Mouse (Mus musculus) hindbrain, postnatal 0 days (tissue): ENCODE data around the gene Tmem86a. TPM values are rescaled to one million over a fixed set of nuclear protein-coding genes. Genes with fewer than 3 reads are reported as not detected.
A peak's percentile ranks its signal among the peaks of the same experiment; 100 is the strongest.

Experiments
- ATAC-seq: fragments of 200-750 bp; cut with Nextera tagmentation; 2 replicates; pipeline ENCODE4 v1.8.0; 2017; ENCODE audit warnings: mild to moderate bottlenecking, moderate TSS enrichment, moderate library complexity
- DNase-seq: peaks from one replicate; pipeline ENCODE4 v3.0.0-alpha.2; 2015; ENCODE audit warnings: low spot score
- H3K27ac ChIP-seq: fragments of 300-500 bp; sonication (generic); 2 replicates; pipeline ENCODE4 v1.5.1; 2014; ENCODE audit warnings: mild to moderate bottlenecking
- H3K27me3 ChIP-seq: fragments of 300-500 bp; sonication (generic); 2 replicates; pipeline ENCODE4 v1.6.1; 2014; ENCODE audit warnings: low read length, mixed read lengths; ENCODE audit not compliant: insufficient read depth
- H3K36me3 ChIP-seq: fragments of 300-500 bp; sonication (generic); 2 replicates; pipeline ENCODE4 v1.6.1; 2014; ENCODE audit warnings: low read length, mixed read lengths; ENCODE audit not compliant: insufficient read depth
- H3K4me1 ChIP-seq: fragments of 300-500 bp; sonication (generic); 2 replicates; pipeline ENCODE4 v1.6.1; 2014; ENCODE audit warnings: antibody characterized with exemption, low read length, mixed read lengths; ENCODE audit not compliant: insufficient read depth
- H3K4me2 ChIP-seq: fragments of 300-500 bp; sonication (generic); 2 replicates; pipeline ENCODE4 v1.6.1; 2014; ENCODE audit warnings: low read depth, mild to moderate bottlenecking, low read length, moderate library complexity, mixed read lengths
- H3K4me3 ChIP-seq: fragments of 300-500 bp; sonication (generic); 2 replicates; pipeline ENCODE4 v1.5.1; 2014; ENCODE audit warnings: low read length
- H3K9ac ChIP-seq: fragments of 300-500 bp; sonication (generic); replicated peaks from 2 replicates; pipeline ENCODE4 v1.6.1; 2014; ENCODE audit warnings: mild to moderate bottlenecking, low read length, moderate library complexity, mixed read lengths
- H3K9me3 ChIP-seq: fragments of 300-500 bp; sonication (generic); 2 replicates; pipeline ENCODE4 v1.6.1; 2016; ENCODE audit warnings: low read length, mixed read lengths
- CTCF ChIP-seq: IDR thresholded peaks from 2 replicates; pipeline ENCODE4 v1.5.1; 2016; ENCODE audit warnings: antibody characterized with exemption, control low read depth, low read depth
- WGBS: fragments of 180-500 bp; shearing (Covaris S2); extraction: QIAGEN DNeasy Blood & Tissue Kit; methylation state at CpG from one replicate; pipeline ENCODE4 v1.1.7; 2014; 5-methylcytosine and 5-hydroxymethylcytosine counted together
- polyA plus RNA-seq: library from polyadenylated mRNA; unstranded; fragments of >200 nt; fragmentation: Nextera tagmentation; extraction: Ambion mirVana; gene quantifications from 2 replicates; pipeline ENCODE4 v1.2.1, GENCODE M21; 2015
- total RNA-seq: library from RNA; depleted of rRNA; stranded (reverse); fragments of >200 nt; gene quantifications from 2 replicates; pipeline ENCODE4 v1.2.3, GENCODE M21; 2014; rRNA removed

The Tmem86a gene
- 11.9 and 17.1 TPM in 2 replicates for total RNA-seq
- 29.5 and 32.3 TPM in 2 replicates for polyA plus RNA-seq

DNA sequence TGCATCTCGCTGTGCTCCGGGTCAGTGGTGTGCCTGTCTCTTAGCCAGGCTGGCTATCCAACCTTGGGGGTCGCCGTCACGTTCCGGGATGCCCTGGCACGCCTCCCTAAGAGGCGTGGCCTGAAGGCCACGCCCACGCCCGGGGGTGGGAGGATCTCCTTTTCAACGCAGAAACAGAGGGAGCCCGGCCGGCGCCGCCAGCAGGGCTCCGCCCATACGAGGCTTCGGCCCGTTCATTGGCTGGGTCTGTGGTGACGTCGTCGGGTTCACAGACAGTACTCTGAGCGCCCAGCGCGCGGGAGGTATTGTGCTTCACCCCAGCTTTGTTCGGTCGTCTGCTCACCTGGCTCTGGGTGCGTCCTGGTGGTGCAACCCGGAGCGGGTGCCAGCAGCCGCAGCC lies at the start of gene Tmem86a:
Tmem86a (plus strand) TSS at position 236 of the 400 bp plus-strand sequence.
- WGBS, result under 1% methylated on average over 33 of the region's 33 CpGs
- Histone ChIP-seq H3K4me3 (peak within 1 kb of the TSS; percentile 97), H3K27me3 (no peaks in the 10 kb centered on the region), H3K36me3 (no peaks in the 10 kb centered on the region), H3K4me2 (peak within 1 kb of the TSS; percentile 92), H3K9ac (peak within 1 kb of the TSS; percentile 83), H3K4me1 (peaks cover 12% of the 10 kb centered on the region), H3K9me3 (no peaks in the 10 kb centered on the region), H3K27ac (peak within 1 kb of the TSS; percentile 83)
- ATAC-seq (peak; percentile 99), DNase-seq (peak; percentile 98)
- TF ChIP-seq CTCF, result no peak

DNA sequence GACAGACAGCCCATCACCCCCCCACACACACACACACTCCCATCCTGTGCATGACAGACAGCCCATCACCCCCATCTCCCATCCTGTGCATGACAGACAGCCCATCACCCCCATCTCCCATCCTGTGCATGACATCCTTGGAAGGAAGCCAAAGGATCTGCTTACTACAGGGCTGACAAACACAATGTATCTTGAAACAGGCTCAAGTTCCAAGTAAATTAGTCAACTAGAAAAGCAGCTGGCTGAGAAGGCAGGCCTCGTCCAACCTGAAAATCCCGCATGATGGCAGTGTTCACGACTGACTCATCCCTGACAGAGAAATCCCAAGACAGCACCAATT lies 49.8 kb upstream of the Tmem86a start:
- DNase-seq (peak; percentile 66), ATAC-seq (peak; percentile 89)
- Histone ChIP-seq H3K9ac (no peak overlapping the region), H3K4me2 (no peak overlapping the region), H3K27me3 (no peaks in the 10 kb centered on the region), H3K4me3 (no peak overlapping the region), H3K27ac (no peak overlapping the region), H3K36me3 (peaks cover 8% of the 10 kb centered on the region; the same call in 1 of the 2 replicates), H3K9me3 (no peaks in the 10 kb centered on the region), H3K4me1 (peaks cover 4% of the 10 kb centered on the region; the same call in 1 of the 2 replicates)
- 10% methylated on average over 3 of the region's 3 CpGs for WGBS
- no peak for TF ChIP-seq CTCF

DNA sequence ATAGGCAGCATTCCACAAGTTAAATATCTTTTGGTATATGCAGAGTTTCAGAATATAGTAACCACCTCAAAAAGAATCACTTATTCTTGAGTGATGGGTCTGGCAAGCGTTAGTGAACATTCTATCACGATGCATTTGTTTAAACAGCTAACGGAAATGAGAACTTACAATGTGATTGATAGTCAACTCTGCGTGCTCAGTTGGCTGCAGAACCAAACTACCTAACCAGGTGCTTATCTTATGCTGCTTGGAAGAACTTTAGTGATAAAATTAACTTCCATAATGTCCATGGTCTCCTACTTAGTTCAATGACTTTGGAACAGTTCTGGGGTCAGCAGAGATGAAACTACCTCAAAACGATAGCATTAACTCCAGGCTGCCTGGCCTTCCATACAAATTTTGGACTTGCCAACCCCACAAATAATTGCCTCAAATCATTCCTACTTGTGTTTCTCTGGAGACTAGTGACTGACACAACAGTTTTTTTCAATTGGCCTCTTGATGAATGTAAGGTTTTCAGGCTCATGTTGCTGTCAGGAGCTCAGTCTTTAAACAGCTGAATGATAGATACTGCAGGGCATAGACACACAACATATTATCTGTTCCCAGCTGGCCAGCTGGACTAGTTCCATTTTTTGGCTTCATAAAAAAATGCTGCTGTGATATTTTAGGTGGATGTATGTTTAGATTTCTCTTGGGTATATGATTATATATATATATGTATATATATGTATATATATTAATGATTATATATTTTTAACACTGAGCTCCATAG lies 49.1 kb upstream of the Tmem86a start:
- Histone ChIP-seq H3K9me3 (no peaks in the 10 kb centered on the region), H3K4me3 (no peak overlapping the region), H3K4me2 (no peak overlapping the region), H3K36me3 (peaks cover 4% of the 10 kb centered on the region; the same call in 1 of the 2 replicates), H3K27me3 (no peaks in the 10 kb centered on the region), H3K9ac (no peak overlapping the region), H3K4me1 (peaks cover 4% of the 10 kb centered on the region; the same call in 1 of the 2 replicates), H3K27ac (no peak overlapping the region)
- 68% methylated on average over 5 of the region's 5 CpGs for WGBS
- no peak for ATAC-seq
- TF ChIP-seq CTCF, result no peak
- DNase-seq, result no peak

DNA sequence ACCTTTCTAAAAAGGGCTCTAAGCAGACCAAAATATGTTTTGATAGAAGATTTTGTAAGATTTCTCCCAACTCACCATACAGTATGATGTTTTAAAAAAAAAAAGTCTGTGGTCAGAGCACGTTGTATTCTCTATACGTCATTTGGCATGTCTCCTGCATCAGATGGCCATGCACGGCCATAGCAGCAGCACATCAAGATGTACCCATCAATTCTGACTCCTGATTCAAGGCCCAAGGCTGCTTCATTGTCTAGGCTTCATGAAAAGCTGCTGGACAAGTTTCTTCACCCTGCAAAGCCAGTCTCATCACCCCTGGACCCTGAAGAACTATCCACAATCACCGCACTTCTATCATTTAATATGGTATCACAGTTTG lies 48.5 kb upstream of the Tmem86a start:
- no peaks in the 10 kb centered on the region for H3K9me3 ChIP-seq
- no peaks in the 10 kb centered on the region for H3K27me3 ChIP-seq
- 51% methylated on average over 4 of the region's 4 CpGs for WGBS
- no peak for TF ChIP-seq CTCF
- no peak for ATAC-seq
- no peak overlapping the region for H3K4me3 ChIP-seq
- 0 out of 2 replicates have a peak overlapping the region, but pooled peaks have one; percentile 41 for H3K27ac ChIP-seq
- DNase-seq, result no peak
- peaks cover 4% of the 10 kb centered on the region; the same call in 1 of the 2 replicates for H3K4me1 ChIP-seq
- H3K36me3 ChIP-seq, result peaks cover 2% of the 10 kb centered on the region; the same call in 1 of the 2 replicates
- H3K4me2 ChIP-seq, result no peak overlapping the region
- H3K9ac ChIP-seq, result no peak overlapping the region

DNA sequence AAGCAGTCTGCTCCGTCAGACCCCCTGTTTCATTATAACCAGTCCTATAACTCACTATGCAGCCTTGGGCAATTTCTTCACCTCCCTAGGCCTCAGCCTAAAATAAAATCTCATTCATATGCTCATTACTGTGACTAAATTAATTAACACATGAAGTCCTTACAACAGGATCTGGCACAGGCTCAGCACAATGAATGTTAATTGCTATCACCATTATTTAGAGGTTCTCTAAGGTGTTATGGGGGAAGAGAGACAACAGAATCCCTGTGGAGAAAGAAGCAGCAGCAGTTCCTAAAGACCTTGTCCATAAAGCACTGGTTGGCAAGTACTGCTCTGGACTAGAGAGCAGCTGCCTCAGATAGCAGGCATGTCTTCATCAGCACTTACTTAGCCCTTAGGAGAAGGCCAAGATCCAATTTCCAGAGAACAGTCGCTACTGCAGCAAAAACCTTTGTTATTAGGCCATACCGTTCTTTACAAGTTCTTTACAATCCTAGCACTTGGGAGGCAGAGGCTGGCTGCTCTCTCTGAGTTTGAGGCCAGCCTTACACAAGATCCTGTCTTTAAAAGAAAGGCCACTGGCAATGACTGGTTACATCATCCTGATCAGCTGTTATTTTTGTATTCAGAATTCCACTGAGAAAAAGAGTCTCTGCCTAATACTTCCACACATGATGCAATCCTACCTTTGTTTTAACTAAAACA lies 46.8 kb upstream of the Tmem86a start:
- no peaks in the 10 kb centered on the region for H3K27me3 ChIP-seq
- no peak overlapping the region for H3K27ac ChIP-seq
- H3K9ac ChIP-seq, result peak overlapping the region; percentile 13; the same call in 1 of the 2 replicates
- DNase-seq (peak; percentile 44), ATAC-seq (no peak)
- no peak overlapping the region for H3K4me3 ChIP-seq
- H3K9me3 ChIP-seq, result no peaks in the 10 kb centered on the region
- peaks cover 4% of the 10 kb centered on the region; the same call in 1 of the 2 replicates for H3K4me1 ChIP-seq
- H3K36me3 ChIP-seq, result no peaks in the 10 kb centered on the region
- WGBS, result 23% methylated on average over 3 of the region's 3 CpGs
- H3K4me2 ChIP-seq, result no peak overlapping the region
- no peak for TF ChIP-seq CTCF

DNA sequence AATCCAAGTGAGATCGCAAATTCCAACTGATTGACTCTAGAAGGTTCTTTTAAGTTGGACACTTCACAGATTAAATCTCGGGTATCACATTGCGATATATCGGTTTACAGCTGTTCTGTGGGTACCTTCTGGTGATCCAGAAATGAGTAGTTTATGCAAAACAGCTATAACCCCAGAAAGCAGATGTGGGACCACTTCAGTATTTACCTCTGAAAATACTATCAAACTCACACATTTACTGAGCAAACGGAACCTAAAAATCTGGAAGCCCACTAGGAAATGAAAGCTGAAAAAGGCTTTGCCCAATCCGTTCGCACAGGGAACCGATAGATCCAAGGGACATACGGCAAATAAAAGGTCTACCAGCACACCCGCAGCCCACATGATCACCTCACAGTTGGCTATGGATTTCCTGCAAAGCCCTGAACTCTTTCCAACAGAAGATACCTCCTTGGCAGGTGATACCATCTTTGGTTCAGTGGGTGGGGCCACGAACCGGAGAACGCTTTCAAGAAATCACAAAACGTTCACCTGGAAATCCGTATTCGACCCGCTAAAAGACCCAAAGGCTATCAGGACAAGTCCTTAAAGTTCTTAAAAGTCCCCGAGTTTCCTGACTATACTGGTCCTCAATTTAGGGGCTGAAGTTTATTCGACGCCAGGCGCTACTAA lies 43.2 kb upstream of the Tmem86a start:
- Histone ChIP-seq H3K27ac (peak overlapping the region; percentile 85; the same call in 1 of the 2 replicates), H3K9ac (peak overlapping the region; percentile 51), H3K4me1 (peaks cover 13% of the 10 kb centered on the region), H3K27me3 (no peaks in the 10 kb centered on the region), H3K4me2 (peak overlapping the region; percentile 62), H3K4me3 (peak overlapping the region; percentile 62), H3K36me3 (no peaks in the 10 kb centered on the region), H3K9me3 (no peaks in the 10 kb centered on the region)
- TF ChIP-seq CTCF, result no peak
- DNase-seq, result no peak
- WGBS, result 20% methylated on average over 21 of the region's 21 CpGs
- ATAC-seq, result no peak
